7 mouse cellular contexts compared by ENCODE assay signal in the genomic region with DNA sequence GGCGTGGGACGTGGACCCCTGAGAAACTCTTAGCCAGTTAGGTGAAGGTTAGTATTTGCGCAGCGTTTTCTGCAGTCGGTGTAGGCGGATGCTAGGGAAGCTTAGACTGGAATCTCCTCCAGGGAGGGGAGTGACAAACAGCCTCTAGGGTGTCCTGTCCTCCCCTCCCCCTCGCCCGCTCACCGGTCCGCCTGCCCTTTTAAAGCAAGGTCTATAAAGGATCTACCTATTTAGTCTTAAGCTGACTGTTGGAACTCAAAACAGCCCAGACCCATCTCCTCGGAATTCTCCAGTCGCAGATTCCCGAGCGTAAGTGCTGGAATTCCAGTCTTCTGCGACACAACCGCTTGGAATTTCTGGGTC. TPM values are rescaled to one million over a fixed set of nuclear protein-coding genes. Genes with fewer than 3 reads are reported as not detected.
A peak's percentile ranks its signal among the peaks of the same experiment; 100 is the strongest.
DNase-seq lines count a peak whose midpoint lies in the region; ATAC-seq and TF ChIP-seq lines count a peak whose summit lies in the region.

A gene (plus strand): TSS at position 229 of the 363 bp plus-strand sequence.

- TF ChIP-seq CTCF in E14TG2a.4 (conservative IDR thresholded peaks at IDR 0.05; ENCODE audit: low read length), result no peak

- H3K4me1 ChIP-seq in E14TG2a.4 (replicated peaks; ENCODE audit: low read depth, low read length), result peaks cover 16% of the 10 kb centered on the region
- peaks cover 4% of the 10 kb centered on the region; the same call in 1 of the 2 replicates for H3K4me1 ChIP-seq in heart, embryonic 11.5 days (ENCODE audit: control insufficient read depth, insufficient read depth, low read length)
- peaks cover 18% of the 10 kb centered on the region for H3K4me1 ChIP-seq in kidney, embryonic 15.5 days
- peaks cover 12% of the 10 kb centered on the region for H3K4me1 ChIP-seq in lung, embryonic 15.5 days

- H3K9me3 ChIP-seq in E14TG2a.4 (ENCODE audit: low read length), result peaks cover 16% of the 10 kb centered on the region
- H3K9me3 ChIP-seq in heart, embryonic 11.5 days (replicated peaks; ENCODE audit: control insufficient read depth, low read length), result peaks cover 4% of the 10 kb centered on the region; the same call in 1 of the 2 replicates
- peaks cover 9% of the 10 kb centered on the region for H3K9me3 ChIP-seq in kidney, embryonic 15.5 days (replicated peaks)
- H3K9me3 ChIP-seq in lung, embryonic 15.5 days, result no peaks in the 10 kb centered on the region

- peak within 1 kb of the TSS; percentile 69 for H3K9ac ChIP-seq in heart, embryonic 11.5 days (ENCODE audit: low read depth, low read length)
- H3K9ac ChIP-seq in kidney, embryonic 15.5 days, result peak within 1 kb of the TSS; percentile 46
- H3K9ac ChIP-seq in lung, embryonic 15.5 days, result peak within 1 kb of the TSS; percentile 26

- H3K27me3 ChIP-seq in E14TG2a.4 (ENCODE audit: insufficient read depth, low read length), result peaks cover 51% of the 10 kb centered on the region
- H3K27me3 ChIP-seq in heart, embryonic 11.5 days (ENCODE audit: control insufficient read depth, insufficient read depth, low read length), result peaks cover 7% of the 10 kb centered on the region; the same call in 1 of the 2 replicates
- H3K27me3 ChIP-seq in kidney, embryonic 15.5 days, result peaks cover 52% of the 10 kb centered on the region
- peaks cover 46% of the 10 kb centered on the region for H3K27me3 ChIP-seq in lung, embryonic 15.5 days

- H3K4me3 ChIP-seq in E14TG2a.4 (replicated peaks; ENCODE audit: low read length), result peak within 1 kb of the TSS; percentile 82
- H3K4me3 ChIP-seq in heart, embryonic 11.5 days (ENCODE audit: low read depth, low read length), result peak within 1 kb of the TSS; percentile 60
- H3K4me3 ChIP-seq in kidney, embryonic 15.5 days (replicated peaks), result peak within 1 kb of the TSS; percentile 62
- peak within 1 kb of the TSS; percentile 54 for H3K4me3 ChIP-seq in lung, embryonic 15.5 days

- H3K36me3 ChIP-seq in E14TG2a.4 (ENCODE audit: insufficient read depth, low read length), result no peaks in the 10 kb centered on the region
- no peaks in the 10 kb centered on the region for H3K36me3 ChIP-seq in heart, embryonic 11.5 days (ENCODE audit: control insufficient read depth, insufficient read depth, low read length)
- no peaks in the 10 kb centered on the region for H3K36me3 ChIP-seq in kidney, embryonic 15.5 days
- H3K36me3 ChIP-seq in lung, embryonic 15.5 days, result no peaks in the 10 kb centered on the region

- H3K4me2 ChIP-seq in heart, embryonic 11.5 days, result peak within 1 kb of the TSS; percentile 79
- H3K4me2 ChIP-seq in kidney, embryonic 15.5 days, result peak within 1 kb of the TSS; percentile 98
- peak within 1 kb of the TSS; percentile 97 for H3K4me2 ChIP-seq in lung, embryonic 15.5 days

- 1% methylated on average over 16 of the region's 16 CpGs for WGBS in heart, embryonic 11.5 days (ENCODE audit: insufficient replicate concordance)
- WGBS in kidney, embryonic 15.5 days, result under 1% methylated on average over 16 of the region's 16 CpGs
- WGBS in lung, embryonic 15.5 days, result 0% methylated on average over 16 of the region's 16 CpGs

- ATAC-seq in heart, embryonic 11.5 days (replicated peaks; ENCODE audit: insufficient number of reproducible peaks, low FRiP score, low TSS enrichment), result peak; percentile 32; the same call in 1 of the 2 replicates
- peak; percentile 69; the same call in 1 of the 2 replicates for ATAC-seq in kidney, embryonic 15.5 days (replicated peaks; ENCODE audit: low FRiP score)
- ATAC-seq in lung, embryonic 15.5 days (ENCODE audit: borderline replicate concordance, extremely low read depth, low FRiP score, low TSS enrichment), result no peak

- DNase-seq in B cell, adult 2 months, result peak; percentile 48 to 55
- DNase-seq in cerebellum, postnatal 36 days, result peak; percentile 47 to 53
- peak; percentile 42 for DNase-seq in retina, postnatal 1 day

- H3K27ac ChIP-seq in heart, embryonic 11.5 days (ENCODE audit: low read depth, low read length), result peak within 1 kb of the TSS; percentile 93
- no peak within 1 kb of the TSS for H3K27ac ChIP-seq in kidney, embryonic 15.5 days
- H3K27ac ChIP-seq in lung, embryonic 15.5 days, result no peak within 1 kb of the TSS

RNA-seq across cellular contexts. Expression of the gene that starts here (rescaled TPM):
- polyA plus RNA-seq in heart, embryonic 11.5 days (2014; fragmentation: Nextera tagmentation; extraction: Ambion mirVana), result 6.9 and 7.4 TPM in 2 replicates
- 1.1 and 1.7 TPM in 2 replicates for polyA plus RNA-seq in kidney, embryonic 15.5 days (2015; fragmentation: Nextera tagmentation; extraction: Ambion mirVana)
- polyA plus RNA-seq in lung, embryonic 15.5 days (2015; fragmentation: Nextera tagmentation; extraction: Ambion mirVana), result 1.5 and 2.3 TPM in 2 replicates
